Mouse (Mus musculus): Measurements from ENCODE around the gene Etnppl.

Gene Etnppl

GRCm38 (mm10) chr3:130617439-130617898 lies at the start of gene Etnppl:
TSS of gene Etnppl (plus strand) at chr3:130617448.
- no peak for DNase-seq

GRCm38 (mm10) chr3:130568331-130569095 lies 48.7 kb upstream of the Etnppl start:
- no peak for DNase-seq

- no peak for DNase-seq
These were observed 44.0 kb upstream of the Etnppl start for GRCm38 (mm10) chr3:130573243-130573642.

GRCm38 (mm10) chr3:130574652-130575051 lies 42.6 kb upstream of the Etnppl start:
- DNase-seq, result no peak

GRCm38 (mm10) chr3:130576683-130577082 lies 40.6 kb upstream of the Etnppl start:
- no peak for DNase-seq

GRCm38 (mm10) chr3:130579501-130579900 lies 37.7 kb upstream of the Etnppl start:
- no peak for DNase-seq

- DNase-seq, result no peak
These were observed 35.7 kb upstream of the Etnppl start for GRCm38 (mm10) chr3:130581577-130581976.

- DNase-seq, result no peak
These were observed 34.2 kb upstream of the Etnppl start for GRCm38 (mm10) chr3:130582903-130583664.

- no peak for DNase-seq
These were observed 33.2 kb upstream of the Etnppl start for GRCm38 (mm10) chr3:130584007-130584406.

- DNase-seq, result no peak
These were observed 22.2 kb upstream of the Etnppl start for GRCm38 (mm10) chr3:130595050-130595449.

- no peak for DNase-seq
These were observed 15.8 kb upstream of the Etnppl start for GRCm38 (mm10) chr3:130601491-130601890.

GRCm38 (mm10) chr3:130607924-130608323 lies 9.3 kb upstream of the Etnppl start:
- DNase-seq, result no peak

GRCm38 (mm10) chr3:130614444-130614843 lies 2.8 kb upstream of the Etnppl start:
- no peak for DNase-seq

GRCm38 (mm10) chr3:130615625-130616024 lies 1.6 kb upstream of the Etnppl start:
- DNase-seq, result no peak

GRCm38 (mm10) chr3:130620517-130621146 lies 3.4 kb downstream of the Etnppl start:
- DNase-seq, result no peak

- no peak for DNase-seq
These were observed 11.1 kb downstream of the Etnppl start for GRCm38 (mm10) chr3:130628358-130628757.

- no peak for DNase-seq
These were observed 16.6 kb downstream of the Etnppl start for GRCm38 (mm10) chr3:130633859-130634258.

GRCm38 (mm10) chr3:130646110-130646810 lies 29.0 kb downstream of the Etnppl start:
- DNase-seq, result no peak

- no peak for DNase-seq
These were observed 32.3 kb downstream of the Etnppl start for GRCm38 (mm10) chr3:130649569-130649968.

GRCm38 (mm10) chr3:130660619-130661018 lies 43.4 kb downstream of the Etnppl start:
- DNase-seq, result no peak

GRCm38 (mm10) chr3:130662496-130662895 lies 45.2 kb downstream of the Etnppl start:
- no peak for DNase-seq

- DNase-seq, result no peak
These were observed 54.0 kb downstream of the Etnppl start for GRCm38 (mm10) chr3:130671291-130671690.

All from thymus, adult 18-20 months (tissue).